In the genomic region with DNA sequence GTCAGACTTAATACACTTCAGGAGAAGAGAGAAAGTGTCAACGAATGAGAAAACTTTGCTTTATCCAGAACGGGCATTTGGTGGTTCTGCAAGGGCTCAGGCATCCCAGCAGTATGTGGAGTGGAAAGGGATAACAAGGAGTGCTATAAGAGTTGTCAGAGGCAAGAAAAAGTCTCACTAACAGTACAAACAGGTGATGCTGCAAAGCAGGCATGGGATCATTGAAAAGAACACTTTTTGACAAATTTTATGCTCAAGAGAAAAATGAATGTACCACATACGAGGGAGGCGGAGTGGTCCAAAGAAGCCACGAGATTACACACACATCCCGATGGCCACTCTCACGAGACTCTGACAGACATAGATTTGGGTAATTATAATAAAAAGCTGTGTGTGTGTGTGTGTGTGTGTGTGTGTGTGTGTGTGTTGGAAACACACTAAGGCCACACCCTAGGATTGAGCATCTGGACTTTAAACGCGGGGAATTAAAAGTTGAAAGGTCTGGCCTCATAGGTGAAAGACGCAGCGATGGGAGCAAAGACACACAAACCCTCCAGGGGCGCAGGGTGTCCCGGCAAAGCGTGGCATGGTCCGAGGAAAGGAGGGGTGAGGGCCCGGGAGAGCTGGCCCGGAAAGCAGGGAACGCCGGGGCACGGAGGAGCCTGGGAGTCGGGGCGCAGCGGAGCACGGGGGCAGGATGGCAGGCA, we compare ENCODE assay signal across 8 mouse cellular contexts.
DNase-seq lines count a peak whose midpoint lies in the region; ATAC-seq and TF ChIP-seq lines count a peak whose summit lies in the region.

No protein-coding gene starts in this region.

- POLR2A ChIA-PET in Patski (lab: Charles Lee): no interaction called here

- DNase-seq in kidney, adult 2 months: no peak
- no peak for DNase-seq in kidney, postnatal 10 days
- no peak for DNase-seq in Patski (ENCODE audit: low read depth, low spot score)
- peak; percentile 64 for DNase-seq in thymus, postnatal 4 days
- no peak for DNase-seq in layer of hippocampus, postnatal 36 days

- 3% methylated on average over 24 of the region's 24 CpGs for WGBS in kidney, adult 2 months
- 2% methylated on average over 24 of the region's 24 CpGs for WGBS in intestine, embryonic 16.5 days
- WGBS in midbrain, embryonic 12.5 days: 2% methylated on average over 24 of the region's 24 CpGs

- peak overlapping the region; percentile 70 for H3K4me3 ChIP-seq in kidney, adult 2 months (ENCODE audit: insufficient read depth, low read depth, low read length)
- H3K4me3 ChIP-seq in embryonic fibroblast, embryonic 13.5 days (ENCODE audit: insufficient read depth, low read length): peak overlapping the region; percentile 88
- peak overlapping the region; percentile 94 for H3K4me3 ChIP-seq in intestine, embryonic 16.5 days (ENCODE audit: low read length)
- H3K4me3 ChIP-seq in midbrain, embryonic 12.5 days: peak overlapping the region; percentile 87

- TF ChIP-seq POLR2A in kidney, adult 2 months (IDR thresholded peaks at IDR 0.05; ENCODE audit: low read depth, low read length): no peak
- TF ChIP-seq POLR2A in embryonic fibroblast, embryonic 13.5 days (IDR thresholded peaks at IDR 0.05; ENCODE audit: low read depth, low read length): no peak

- CTCF ChIA-PET in Patski (lab: Charles Lee): no interaction called here

- H3K27me3 ChIP-seq in kidney, adult 2 months (replicated peaks; ENCODE audit: control insufficient read depth, insufficient read depth, low read length): no peaks in the 10 kb centered on the region
- H3K27me3 ChIP-seq in Patski: no peaks in the 10 kb centered on the region
- no peaks in the 10 kb centered on the region for H3K27me3 ChIP-seq in intestine, embryonic 16.5 days (replicated peaks; ENCODE audit: control insufficient read depth, insufficient read depth, low read length)
- H3K27me3 ChIP-seq in midbrain, embryonic 12.5 days: no peaks in the 10 kb centered on the region

- no peaks in the 10 kb centered on the region for H3K9me3 ChIP-seq in intestine, embryonic 16.5 days (ENCODE audit: control insufficient read depth, low read length)
- no peaks in the 10 kb centered on the region for H3K9me3 ChIP-seq in midbrain, embryonic 12.5 days

- peak overlapping the region; percentile 84 for H3K9ac ChIP-seq in intestine, embryonic 16.5 days (ENCODE audit: low read depth, low read length)
- H3K9ac ChIP-seq in midbrain, embryonic 12.5 days (replicated peaks): peak overlapping the region; percentile 92

- no peak overlapping the region; the same call in 1 of the 2 replicates for H3K27ac ChIP-seq in kidney, adult 2 months (ENCODE audit: insufficient read depth, low read depth, low read length)
- H3K27ac ChIP-seq in embryonic fibroblast, embryonic 13.5 days (ENCODE audit: insufficient read depth, low read length): peak overlapping the region; percentile 13
- peak overlapping the region; percentile 94 for H3K27ac ChIP-seq in intestine, embryonic 16.5 days (ENCODE audit: low read length)
- peak overlapping the region; percentile 96 for H3K27ac ChIP-seq in midbrain, embryonic 12.5 days (replicated peaks)

- no peaks in the 10 kb centered on the region for H3K36me3 ChIP-seq in kidney, adult 2 months (ENCODE audit: control insufficient read depth, insufficient read depth, low read length)
- H3K36me3 ChIP-seq in intestine, embryonic 16.5 days (ENCODE audit: control insufficient read depth, insufficient read depth, low read length): no peaks in the 10 kb centered on the region
- H3K36me3 ChIP-seq in midbrain, embryonic 12.5 days: no peaks in the 10 kb centered on the region

- no peak for TF ChIP-seq CTCF in kidney, adult 2 months (conservative IDR thresholded peaks at IDR 0.05; ENCODE audit: insufficient read depth, insufficient read length, low read depth, low read length)
- no peak for TF ChIP-seq CTCF in Patski (IDR thresholded peaks at IDR 0.05)
- no peak for TF ChIP-seq CTCF in embryonic fibroblast, embryonic 13.5 days (IDR thresholded peaks at IDR 0.05; ENCODE audit: borderline replicate concordance, insufficient read depth, low read length)

- H3K4me2 ChIP-seq in intestine, embryonic 16.5 days (ENCODE audit: low read depth, low read length): peak overlapping the region; percentile 60
- peak overlapping the region; percentile 68 for H3K4me2 ChIP-seq in midbrain, embryonic 12.5 days (replicated peaks)

- ATAC-seq in Patski: peak; percentile 13
- ATAC-seq in intestine, embryonic 16.5 days: no peak
- peak; percentile 8 for ATAC-seq in midbrain, embryonic 12.5 days (ENCODE audit: low FRiP score, low read depth)

- H3K4me1 ChIP-seq in kidney, adult 2 months (ENCODE audit: control insufficient read depth, insufficient read depth, low read length): peaks cover 4% of the 10 kb centered on the region; the same call in 1 of the 2 replicates
- peaks cover 9% of the 10 kb centered on the region for H3K4me1 ChIP-seq in embryonic fibroblast, embryonic 13.5 days (ENCODE audit: control insufficient read depth, insufficient read depth, low read length)
- peaks cover 16% of the 10 kb centered on the region for H3K4me1 ChIP-seq in intestine, embryonic 16.5 days (ENCODE audit: control insufficient read depth, insufficient read depth, low read length)
- peaks cover 19% of the 10 kb centered on the region for H3K4me1 ChIP-seq in midbrain, embryonic 12.5 days

- in situ Hi-C loops in Patski (cut with MboI; ENCODE audit: low pct_unique_long_range_greater_than_20kb): no loop called here
